Mouse (Mus musculus): ENCODE data around the gene Ostc. TPM values are rescaled to one million over a fixed set of nuclear protein-coding genes. Genes with fewer than 3 reads are reported as not detected.

Gene Ostc
- polyA plus RNA-seq, 1 experiment from 2014 or later: 354 TPM

DNA sequence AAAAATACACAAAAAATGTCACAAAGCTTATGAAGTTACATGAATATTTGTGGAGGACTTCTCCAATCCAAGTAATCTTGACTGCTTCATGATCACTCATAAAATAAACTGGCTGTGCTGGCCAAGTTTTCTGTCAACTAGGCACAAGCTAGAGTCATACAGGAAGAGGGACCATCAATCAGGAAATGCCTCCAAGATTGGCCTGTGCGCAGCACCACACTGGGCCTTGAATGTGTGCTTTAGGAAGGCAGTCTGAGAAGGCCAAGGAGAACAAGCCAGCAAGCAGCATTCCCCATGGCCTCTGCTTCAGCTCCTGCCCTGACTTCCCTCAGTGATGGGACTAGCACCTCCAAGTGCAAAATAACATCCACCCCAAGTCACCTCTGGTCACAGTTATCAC, 17.8 kb upstream of the Ostc start:
- H3K36me3 ChIP-seq: peaks cover 47% of the 10 kb centered on the region
- no peaks in the 10 kb centered on the region for H3K27me3 ChIP-seq
- 0 out of 2 replicates have a peak overlapping the region, but pooled peaks have one; percentile 3 for H3K9ac ChIP-seq
- no peak overlapping the region for H3K27ac ChIP-seq
- H3K4me2 ChIP-seq: no peak overlapping the region
- no peak for ATAC-seq (replicated peaks; ENCODE audit: low FRiP score)
- H3K4me3 ChIP-seq (replicated peaks): no peak overlapping the region
- 50% methylated on average over 1 of the region's 1 CpGs for WGBS
- H3K4me1 ChIP-seq: peaks cover 29% of the 10 kb centered on the region
- no peaks in the 10 kb centered on the region for H3K9me3 ChIP-seq (replicated peaks)

DNA sequence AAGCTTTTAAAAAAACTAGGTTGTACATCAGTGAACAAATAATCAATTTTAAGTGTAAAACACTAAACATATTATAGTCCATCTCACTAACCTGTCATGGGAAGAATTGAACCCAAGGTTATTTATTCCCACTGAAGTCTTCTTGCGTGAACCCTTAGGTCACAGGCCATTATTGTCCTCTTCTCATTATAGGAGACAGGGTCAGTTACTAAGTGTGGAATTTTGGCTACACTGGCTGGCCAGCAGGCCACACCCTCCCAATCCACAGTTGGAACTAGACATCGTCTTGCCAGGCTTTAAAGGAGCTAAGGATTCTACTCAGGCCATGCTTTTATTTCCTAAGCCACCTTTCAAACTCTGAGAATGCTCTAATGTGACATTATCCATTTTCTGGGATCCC, 16.5 kb upstream of the Ostc start:
- Histone ChIP-seq H3K4me2 (no peak overlapping the region), H3K4me1 (peaks cover 24% of the 10 kb centered on the region), H3K4me3 (replicated peaks) (no peak overlapping the region), H3K36me3 (peaks cover 47% of the 10 kb centered on the region), H3K27ac (no peak overlapping the region), H3K9ac (no peak overlapping the region), H3K27me3 (no peaks in the 10 kb centered on the region), H3K9me3 (replicated peaks) (no peaks in the 10 kb centered on the region)
- WGBS: 71% methylated on average over 2 of the region's 2 CpGs
- no peak for ATAC-seq (replicated peaks; ENCODE audit: low FRiP score)

DNA sequence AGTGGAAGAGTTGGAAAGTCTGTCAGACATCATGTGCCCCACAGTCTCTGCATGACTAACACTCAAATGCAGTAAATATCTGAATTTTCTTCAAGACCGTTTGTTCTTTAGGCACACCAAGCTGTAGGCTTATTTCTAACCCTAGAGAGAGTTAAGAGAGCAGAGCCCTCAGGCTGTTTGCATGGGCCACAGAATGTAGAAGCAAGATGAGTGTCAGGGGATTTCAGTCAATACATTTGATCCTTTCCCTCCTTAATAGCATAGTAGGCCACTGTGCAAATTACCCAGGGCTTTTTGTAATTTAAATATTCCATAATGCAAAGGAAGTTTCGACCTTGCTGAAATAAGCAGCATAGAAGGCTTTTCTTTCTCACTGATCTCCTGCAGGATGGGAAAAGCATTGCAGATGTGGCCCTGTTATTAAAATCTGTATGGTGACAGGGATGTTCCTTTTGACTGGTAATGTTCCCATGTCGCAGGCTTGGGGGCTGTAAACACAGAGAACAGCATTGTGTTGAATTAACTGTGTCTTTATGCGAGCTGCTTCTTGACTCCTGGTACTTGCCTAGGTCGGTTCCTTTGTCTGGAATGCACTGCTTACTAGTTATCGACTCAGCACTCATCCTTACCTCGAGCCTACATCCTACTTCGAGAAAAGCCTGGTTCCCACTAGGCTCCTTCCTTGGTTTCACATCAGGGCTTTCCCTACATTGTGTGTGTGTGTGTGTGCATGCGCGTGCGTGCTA, 13.7 kb upstream of the Ostc start:
- WGBS: 80% methylated on average over 11 of the region's 11 CpGs
- H3K4me2 ChIP-seq: no peak overlapping the region
- H3K9me3 ChIP-seq (replicated peaks): no peaks in the 10 kb centered on the region
- H3K4me3 ChIP-seq (replicated peaks): no peak overlapping the region
- peaks cover 10% of the 10 kb centered on the region for H3K4me1 ChIP-seq
- no peak overlapping the region for H3K9ac ChIP-seq
- peaks cover 34% of the 10 kb centered on the region for H3K36me3 ChIP-seq
- no peaks in the 10 kb centered on the region for H3K27me3 ChIP-seq
- H3K27ac ChIP-seq: 0 out of 2 replicates have a peak overlapping the region, but pooled peaks have one; percentile 25
- ATAC-seq (replicated peaks; ENCODE audit: low FRiP score): no peak; the same call in 1 of the 2 replicates

DNA sequence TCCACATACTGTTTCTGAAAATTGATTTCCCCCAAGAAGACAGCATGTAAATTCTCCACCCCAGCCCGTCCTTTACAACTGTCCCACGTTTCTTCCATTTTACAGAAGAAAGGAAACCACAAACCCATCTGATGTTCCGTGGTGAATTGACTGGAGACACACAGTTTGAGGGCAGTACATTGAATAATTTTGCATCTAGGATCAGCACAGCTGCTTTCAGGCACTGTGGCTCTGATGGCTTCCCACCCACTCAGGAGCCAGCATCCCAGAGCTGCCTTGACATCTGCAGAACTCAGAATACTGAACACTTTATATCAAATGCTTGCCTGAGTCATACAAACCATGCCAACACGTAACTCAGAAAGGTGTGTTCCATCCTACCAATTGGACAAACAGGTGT, 11.0 kb upstream of the Ostc start:
- no peaks in the 10 kb centered on the region for H3K27me3 ChIP-seq
- 90% methylated on average over 4 of the region's 4 CpGs for WGBS
- ATAC-seq (replicated peaks; ENCODE audit: low FRiP score): no peak

DNA sequence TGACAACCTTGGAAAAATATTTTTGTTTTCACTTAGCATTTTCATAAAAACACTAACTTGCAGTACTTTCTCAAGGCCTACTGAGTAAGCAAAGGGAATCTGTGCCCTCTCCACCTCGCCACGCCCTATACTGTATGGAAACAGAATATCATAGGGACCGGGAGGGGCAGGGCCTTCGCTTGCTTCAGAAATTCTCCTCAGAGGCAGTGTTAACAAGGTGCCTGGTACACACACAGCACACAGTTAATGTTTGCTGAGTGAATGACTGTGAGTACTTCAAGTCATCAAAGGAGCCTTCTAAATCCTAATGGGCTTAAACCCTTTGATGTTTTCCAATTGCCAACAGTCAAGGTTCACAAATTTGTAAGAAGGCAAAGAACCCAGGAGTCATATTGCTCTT, 9.6 kb upstream of the Ostc start:
- no peaks in the 10 kb centered on the region for H3K9me3 ChIP-seq (replicated peaks)
- no peak for ATAC-seq (replicated peaks; ENCODE audit: low FRiP score)
- H3K9ac ChIP-seq: no peak overlapping the region
- no peaks in the 10 kb centered on the region for H3K27me3 ChIP-seq
- no peak overlapping the region for H3K4me2 ChIP-seq
- 79% methylated on average over 4 of the region's 4 CpGs for WGBS
- H3K36me3 ChIP-seq: no peaks in the 10 kb centered on the region
- no peak overlapping the region for H3K4me3 ChIP-seq (replicated peaks)
- H3K4me1 ChIP-seq: peaks cover 3% of the 10 kb centered on the region; the same call in 1 of the 2 replicates
- no peak overlapping the region for H3K27ac ChIP-seq

More for the DNA sequence above, 11.0 kb upstream of the Ostc start:
- no peak overlapping the region for H3K27ac ChIP-seq
- H3K36me3 ChIP-seq: peaks cover 8% of the 10 kb centered on the region; the same call in 1 of the 2 replicates
- no peaks in the 10 kb centered on the region for H3K4me1 ChIP-seq
- no peak overlapping the region for H3K4me3 ChIP-seq (replicated peaks)
- H3K9me3 ChIP-seq (replicated peaks): no peaks in the 10 kb centered on the region
- H3K9ac ChIP-seq: no peak overlapping the region
- H3K4me2 ChIP-seq: no peak overlapping the region

DNA sequence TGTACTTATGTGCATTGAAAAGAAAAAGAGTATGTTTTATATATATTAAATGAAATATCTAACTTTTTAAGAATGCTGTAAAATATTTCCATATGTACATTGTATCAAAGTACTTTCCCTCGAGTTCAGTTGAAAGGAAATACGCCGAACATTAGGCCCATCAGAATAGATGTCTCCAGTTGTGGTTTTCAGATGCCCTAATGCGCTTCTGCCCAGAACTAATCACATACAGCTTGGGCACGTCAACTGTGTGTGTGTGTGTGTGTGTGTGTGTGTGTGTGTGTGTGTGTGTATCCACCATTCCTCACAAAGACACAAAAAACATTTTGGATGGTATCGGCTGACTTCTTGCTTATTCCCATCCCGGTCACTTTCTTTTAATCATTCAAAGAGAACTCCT, 7.3 kb upstream of the Ostc start:
- H3K36me3 ChIP-seq: no peaks in the 10 kb centered on the region
- 86% methylated on average over 7 of the region's 7 CpGs for WGBS
- H3K9me3 ChIP-seq (replicated peaks): no peaks in the 10 kb centered on the region
- H3K4me2 ChIP-seq: no peak overlapping the region
- peaks cover 3% of the 10 kb centered on the region; the same call in 1 of the 2 replicates for H3K4me1 ChIP-seq
- no peak overlapping the region for H3K27ac ChIP-seq
- ATAC-seq (replicated peaks; ENCODE audit: low FRiP score): no peak
- no peak overlapping the region for H3K9ac ChIP-seq
- no peak overlapping the region for H3K4me3 ChIP-seq (replicated peaks)
- no peaks in the 10 kb centered on the region for H3K27me3 ChIP-seq

DNA sequence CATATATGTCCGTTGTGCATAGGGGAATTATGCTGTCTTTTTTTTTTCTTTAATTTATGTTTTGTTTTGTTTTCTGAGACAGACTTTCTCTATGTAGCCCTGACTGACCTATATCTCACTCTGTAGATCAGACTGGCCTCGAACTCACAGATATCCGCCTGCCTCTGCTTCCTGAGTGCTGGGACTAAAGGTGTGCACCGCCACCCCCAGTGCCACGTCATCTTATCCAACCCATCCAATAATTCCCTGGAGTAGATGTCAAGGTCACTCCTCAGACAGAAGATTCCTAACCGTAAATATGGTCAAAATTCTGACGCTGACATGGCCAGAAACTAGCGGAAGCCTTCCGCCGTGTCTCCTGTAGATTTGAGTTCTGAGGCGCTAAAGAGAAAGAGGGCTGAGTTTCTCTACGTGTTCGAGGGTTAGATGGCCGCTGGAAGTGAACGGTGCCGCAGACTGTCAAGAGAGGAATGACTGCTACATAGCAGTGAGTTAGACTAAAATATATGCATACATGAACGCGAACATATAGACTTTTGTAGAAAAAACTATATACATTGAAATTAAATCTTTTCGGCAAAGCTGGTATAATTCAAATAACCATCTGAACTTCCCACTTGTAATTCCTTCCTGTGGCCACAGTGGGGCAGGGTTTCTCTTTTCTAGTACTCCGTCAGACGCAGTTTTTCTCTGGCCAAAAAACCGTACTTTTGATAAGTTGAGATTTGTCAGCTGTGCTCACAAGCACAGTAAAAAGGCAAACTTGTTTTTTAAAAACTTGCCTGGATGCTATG, 5.7 kb upstream of the Ostc start:
- ATAC-seq (replicated peaks; ENCODE audit: low FRiP score): peak; percentile 54; the same call in 1 of the 2 replicates
- Histone ChIP-seq H3K27me3 (no peaks in the 10 kb centered on the region), H3K4me2 (peak overlapping the region; percentile 66), H3K4me3 (replicated peaks) (peak overlapping the region; percentile 45), H3K36me3 (no peaks in the 10 kb centered on the region), H3K4me1 (peaks cover 6% of the 10 kb centered on the region), H3K9me3 (replicated peaks) (no peaks in the 10 kb centered on the region), H3K9ac (peak overlapping the region; percentile 29; the same call in 1 of the 2 replicates), H3K27ac (no peak overlapping the region)
- WGBS: 14% methylated on average over 22 of the region's 22 CpGs

DNA sequence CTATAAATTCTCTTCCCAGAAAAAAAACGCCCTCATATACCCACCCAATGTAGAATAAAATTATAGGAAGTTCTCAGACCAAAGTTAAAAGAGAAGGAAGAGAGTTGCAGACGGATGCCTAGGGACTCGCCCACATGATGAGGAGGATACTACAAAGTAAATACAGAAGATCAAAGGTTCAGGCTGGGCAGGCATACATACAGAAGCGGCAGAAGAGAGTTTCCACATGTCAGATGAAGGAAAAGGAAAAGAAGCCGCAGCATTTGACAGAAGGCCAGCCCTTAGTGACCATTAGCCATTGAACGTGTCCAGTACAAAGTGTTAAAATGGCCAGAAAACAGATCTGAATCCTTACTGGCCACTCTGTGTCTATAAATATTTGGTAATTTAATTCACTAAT, 3.6 kb upstream of the Ostc start:
- WGBS: 42% methylated on average over 6 of the region's 6 CpGs
- Histone ChIP-seq H3K36me3 (no peaks in the 10 kb centered on the region), H3K4me3 (replicated peaks) (no peak overlapping the region), H3K9me3 (replicated peaks) (no peaks in the 10 kb centered on the region), H3K27ac (no peak overlapping the region), H3K4me2 (no peak overlapping the region), H3K27me3 (no peaks in the 10 kb centered on the region), H3K4me1 (peaks cover 13% of the 10 kb centered on the region), H3K9ac (no peak overlapping the region)
- no peak for ATAC-seq (replicated peaks; ENCODE audit: low FRiP score)

DNA sequence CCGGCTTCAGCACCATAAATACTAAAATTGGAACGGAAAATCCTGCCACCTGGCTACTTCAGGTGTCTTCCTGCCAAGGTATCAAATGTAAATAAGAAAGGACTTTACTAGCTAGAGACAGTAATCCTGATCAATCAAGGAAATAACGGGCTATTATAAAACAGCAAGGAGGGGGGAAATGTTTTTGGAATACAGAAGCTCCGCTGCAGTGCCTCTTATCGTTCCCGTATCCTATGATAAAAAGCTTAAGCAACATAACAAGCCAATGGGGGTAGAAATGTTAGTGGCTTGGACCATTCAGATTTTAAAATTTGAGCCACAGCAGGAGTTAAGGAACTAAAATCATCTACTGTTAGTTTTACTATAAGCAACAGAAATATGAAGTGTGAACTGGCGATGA, 859 bp upstream of the Ostc start:
- peak overlapping the region; percentile 63 for H3K4me2 ChIP-seq
- H3K36me3 ChIP-seq: 0 out of 2 replicates have a peak, but pooled peaks cover 2% of the 10 kb centered on the region
- peaks cover 21% of the 10 kb centered on the region for H3K4me1 ChIP-seq
- H3K27me3 ChIP-seq: no peaks in the 10 kb centered on the region
- no peak overlapping the region; the same call in 1 of the 2 replicates for H3K27ac ChIP-seq
- no peaks in the 10 kb centered on the region for H3K9me3 ChIP-seq (replicated peaks)
- peak overlapping the region; percentile 78 for H3K4me3 ChIP-seq (replicated peaks)
- no peak overlapping the region for H3K9ac ChIP-seq
- WGBS: 51% methylated on average over 7 of the region's 7 CpGs
- ATAC-seq (replicated peaks; ENCODE audit: low FRiP score): no peak

DNA sequence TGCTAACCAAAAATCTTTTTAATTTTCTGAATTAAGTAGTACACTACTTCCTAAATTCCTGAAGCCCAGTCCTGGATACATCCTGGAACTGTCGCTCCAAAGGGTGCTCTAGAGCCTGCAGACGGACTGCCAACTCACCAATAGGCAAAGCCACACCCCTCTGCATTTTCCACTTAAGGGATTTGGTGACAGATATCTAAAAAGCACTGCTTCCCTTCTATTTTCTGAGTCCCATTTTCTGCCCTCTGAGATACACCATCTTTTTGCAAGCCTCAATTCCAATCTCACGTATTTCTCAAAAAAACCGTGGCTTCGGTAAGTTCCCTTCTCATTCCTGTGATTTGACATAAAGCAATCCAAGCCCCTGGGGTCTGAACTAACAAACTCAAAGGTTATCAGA, 715 bp downstream of the Ostc start:
- peaks cover 18% of the 10 kb centered on the region for H3K36me3 ChIP-seq
- no peak for ATAC-seq (replicated peaks; ENCODE audit: low FRiP score)

DNA sequence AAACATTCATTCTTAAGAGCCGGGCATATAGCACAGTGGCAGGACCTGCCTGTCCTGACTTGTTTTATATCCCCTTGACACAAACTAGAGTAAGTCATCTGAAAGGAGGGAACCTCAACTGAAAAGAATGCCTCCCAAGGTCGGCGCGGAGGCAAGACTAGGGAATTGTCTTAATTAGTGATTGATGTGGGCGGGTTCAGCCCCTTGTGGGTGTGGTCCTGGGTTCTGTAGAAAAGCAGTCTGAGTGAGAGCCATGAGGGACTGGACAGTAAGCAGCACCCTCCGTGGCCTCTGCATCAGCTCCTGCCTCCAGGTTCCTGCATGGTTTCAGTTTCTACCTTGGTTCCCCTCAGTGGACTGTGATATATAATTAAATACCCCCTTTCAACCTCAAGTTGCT, 7.0 kb downstream of the Ostc start:
- H3K27me3 ChIP-seq: no peaks in the 10 kb centered on the region
- no peak for ATAC-seq (replicated peaks; ENCODE audit: low FRiP score)
- H3K4me2 ChIP-seq: no peak overlapping the region
- peaks cover 79% of the 10 kb centered on the region for H3K36me3 ChIP-seq
- 0 out of 2 replicates have a peak, but pooled peaks cover 4% of the 10 kb centered on the region for H3K4me1 ChIP-seq
- WGBS: 75% methylated on average over 6 of the region's 6 CpGs
- H3K9me3 ChIP-seq (replicated peaks): no peaks in the 10 kb centered on the region
- no peak overlapping the region for H3K4me3 ChIP-seq (replicated peaks)
- H3K9ac ChIP-seq: no peak overlapping the region
- H3K27ac ChIP-seq: no peak overlapping the region

More for the DNA sequence above, 715 bp downstream of the Ostc start:
- Histone ChIP-seq H3K27ac (peak overlapping the region; percentile 90), H3K4me3 (replicated peaks) (peak overlapping the region; percentile 78), H3K4me2 (peak overlapping the region; percentile 63), H3K9ac (peak overlapping the region; percentile 79), H3K4me1 (peaks cover 18% of the 10 kb centered on the region), H3K9me3 (replicated peaks) (no peaks in the 10 kb centered on the region), H3K27me3 (no peaks in the 10 kb centered on the region)
- 0% methylated on average over 5 of the region's 5 CpGs for WGBS

DNA sequence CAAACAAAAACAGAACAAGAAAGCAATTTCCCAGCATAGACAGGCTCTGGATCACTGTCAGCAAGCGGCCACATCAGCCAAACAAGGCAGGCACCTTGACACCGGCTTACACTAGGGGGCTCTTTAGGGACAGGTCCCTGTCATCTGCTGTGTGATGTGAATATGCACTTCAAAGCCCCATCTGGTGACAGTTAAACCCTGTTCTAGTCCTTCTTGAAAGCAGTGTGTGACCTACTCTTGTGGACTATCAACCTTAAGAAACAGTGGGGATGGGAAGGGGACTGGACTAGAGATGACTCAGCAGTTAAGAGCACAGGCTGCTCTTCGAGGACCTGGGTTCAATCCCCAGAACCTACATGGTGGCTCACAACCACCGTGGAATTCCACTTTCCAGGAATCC, 11.6 kb downstream of the Ostc start:
- Histone ChIP-seq H3K27ac (no peak overlapping the region), H3K4me2 (no peak overlapping the region), H3K4me3 (replicated peaks) (no peak overlapping the region), H3K27me3 (no peaks in the 10 kb centered on the region), H3K4me1 (no peaks in the 10 kb centered on the region), H3K36me3 (peaks cover 83% of the 10 kb centered on the region), H3K9ac (no peak overlapping the region), H3K9me3 (replicated peaks) (no peaks in the 10 kb centered on the region)
- no peak for ATAC-seq (replicated peaks; ENCODE audit: low FRiP score)
- WGBS: 82% methylated on average over 4 of the region's 4 CpGs
